Mouse (Mus musculus) intestine, postnatal 0 days (tissue): ENCODE results near the gene Ufsp2. TPM values are rescaled to one million over a fixed set of nuclear protein-coding genes. Genes with fewer than 3 reads are reported as not detected.

Experiments
- ATAC-seq: fragments of 200-750 bp; cut with Nextera tagmentation; 2 replicates; pipeline ENCODE4 v1.8.0; 2017; ENCODE audit warnings: mild to moderate bottlenecking, moderate TSS enrichment, moderate library complexity
- H3K27ac ChIP-seq: fragments of 300-500 bp; sonication (generic); 2 replicates; pipeline ENCODE4 v1.5.1; 2014; ENCODE audit warnings: mild to moderate bottlenecking, low read depth, low read length, moderate library complexity
- H3K27me3 ChIP-seq: fragments of 300-500 bp; sonication (generic); replicated peaks from 2 replicates; pipeline ENCODE4 v1.6.1; 2014; ENCODE audit warnings: low read length, mixed read lengths; ENCODE audit not compliant: control insufficient read depth, insufficient read depth
- H3K36me3 ChIP-seq: fragments of 300-500 bp; sonication (generic); 2 replicates; pipeline ENCODE4 v1.6.1; 2014; ENCODE audit warnings: mild to moderate bottlenecking, moderate library complexity; ENCODE audit not compliant: control insufficient read depth, insufficient read depth
- H3K4me1 ChIP-seq: fragments of 300-500 bp; sonication (generic); replicated peaks from 2 replicates; pipeline ENCODE4 v1.6.1; 2014; ENCODE audit warnings: antibody characterized with exemption, low read length, mixed read lengths; ENCODE audit not compliant: control insufficient read depth, insufficient read depth
- H3K4me2 ChIP-seq: fragments of 300-500 bp; sonication (generic); replicated peaks from 2 replicates; pipeline ENCODE4 v1.6.1; 2014; ENCODE audit warnings: low read depth, mild to moderate bottlenecking, moderate library complexity
- H3K4me3 ChIP-seq: fragments of 300-500 bp; sonication (generic); 2 replicates; pipeline ENCODE4 v1.5.1; 2014; ENCODE audit warnings: low read depth, low read length
- H3K9ac ChIP-seq: fragments of 300-500 bp; sonication (generic); 2 replicates; pipeline ENCODE4 v1.6.1; 2014; ENCODE audit warnings: mild to moderate bottlenecking, low read depth, low read length
- H3K9me3 ChIP-seq: fragments of 300-500 bp; sonication (generic); 2 replicates; pipeline ENCODE4 v1.6.1; 2016; ENCODE audit warnings: mixed run types; ENCODE audit not compliant: control insufficient read depth
- CTCF ChIP-seq: sonication (generic); IDR thresholded peaks from 2 replicates; pipeline ENCODE4 v1.5.1; 2016; ENCODE audit warnings: low read depth, mild to moderate bottlenecking, control low read depth, antibody characterized with exemption, moderate library complexity
- WGBS: fragments of 180-500 bp; shearing (Covaris S2); extraction: QIAGEN DNeasy Blood & Tissue Kit; methylation state at CpG from one replicate; pipeline ENCODE4 v1.1.7; 2014; 5-methylcytosine and 5-hydroxymethylcytosine counted together
- polyA plus RNA-seq: library from polyadenylated mRNA; unstranded; fragments of >200 nt; fragmentation: Nextera tagmentation; extraction: Ambion mirVana; gene quantifications from 2 replicates; pipeline ENCODE4 v1.2.1, GENCODE M21; 2015

The Ufsp2 gene
- polyA plus RNA-seq, 1 experiment from 2014 or later, result 97.2 TPM

GRCm38 (mm10) chr8:45995576-45995975 lies 20.2 kb downstream of the Ufsp2 start:
- no peak for ATAC-seq

GRCm38 (mm10) chr8:45998228-45998627 lies 22.9 kb downstream of the Ufsp2 start:
- WGBS, result 74% methylated on average over 2 of the region's 2 CpGs

More at GRCm38 (mm10) chr8:45995576-45995975, 20.2 kb downstream of the Ufsp2 start:
- no peak overlapping the region for H3K4me3 ChIP-seq
- H3K4me1 ChIP-seq, result no peaks in the 10 kb centered on the region; the same call in 1 of the 2 replicates
- WGBS, result 56% methylated on average over 3 of the region's 3 CpGs
- H3K9ac ChIP-seq, result no peak overlapping the region
- H3K27ac ChIP-seq, result no peak overlapping the region; the same call in 1 of the 2 replicates
- H3K9me3 ChIP-seq, result no peaks in the 10 kb centered on the region
- no peak for TF ChIP-seq CTCF
- H3K36me3 ChIP-seq, result peaks cover 30% of the 10 kb centered on the region
- no peak overlapping the region for H3K4me2 ChIP-seq
- H3K27me3 ChIP-seq, result no peaks in the 10 kb centered on the region

GRCm38 (mm10) chr8:45999138-45999783 lies 23.9 kb downstream of the Ufsp2 start, which contains the start of gene Lrp2bp:
Gene Lrp2bp, plus strand, starts transcription at chr8:45999303.
- Histone ChIP-seq H3K36me3 (peaks cover 10% of the 10 kb centered on the region; the same call in 1 of the 2 replicates), H3K27ac (peak within 1 kb of the TSS; percentile 93), H3K9ac (peak within 1 kb of the TSS; percentile 58), H3K4me1 (no peaks in the 10 kb centered on the region; the same call in 1 of the 2 replicates), H3K4me3 (peak within 1 kb of the TSS; percentile 50), H3K4me2 (peak within 1 kb of the TSS; percentile 78), H3K9me3 (no peaks in the 10 kb centered on the region), H3K27me3 (no peaks in the 10 kb centered on the region)
- TF ChIP-seq CTCF, result peak; percentile 57
- 1% methylated on average over 22 of the region's 22 CpGs for WGBS
- ATAC-seq, result peak; percentile 58

More at GRCm38 (mm10) chr8:45998228-45998627, 22.9 kb downstream of the Ufsp2 start:
- no peak overlapping the region for H3K9ac ChIP-seq
- no peaks in the 10 kb centered on the region; the same call in 1 of the 2 replicates for H3K4me1 ChIP-seq
- H3K27me3 ChIP-seq, result no peaks in the 10 kb centered on the region
- no peak overlapping the region for H3K4me3 ChIP-seq
- no peak for ATAC-seq
- peaks cover 16% of the 10 kb centered on the region for H3K36me3 ChIP-seq
- peak overlapping the region; percentile 78 for H3K4me2 ChIP-seq
- H3K9me3 ChIP-seq, result no peaks in the 10 kb centered on the region
- H3K27ac ChIP-seq, result no peak overlapping the region
- TF ChIP-seq CTCF, result peak; percentile 64

GRCm38 (mm10) chr8:45999784-46000705 lies 24.7 kb downstream of the Ufsp2 start:
- H3K4me3 ChIP-seq, result peak overlapping the region; percentile 50
- TF ChIP-seq CTCF, result peak; percentile 29; the same call in 1 of the 2 replicates
- H3K4me1 ChIP-seq, result no peaks in the 10 kb centered on the region; the same call in 1 of the 2 replicates
- peak overlapping the region; percentile 78 for H3K4me2 ChIP-seq
- H3K36me3 ChIP-seq, result peaks cover 10% of the 10 kb centered on the region; the same call in 1 of the 2 replicates
- peak overlapping the region; percentile 93 for H3K27ac ChIP-seq
- H3K27me3 ChIP-seq, result no peaks in the 10 kb centered on the region
- peak; percentile 98 for ATAC-seq
- 5% methylated on average over 55 of the region's 55 CpGs for WGBS
- peak overlapping the region; percentile 58 for H3K9ac ChIP-seq
- no peaks in the 10 kb centered on the region for H3K9me3 ChIP-seq

GRCm38 (mm10) chr8:46005596-46005995 lies 30.3 kb downstream of the Ufsp2 start, which contains the start of gene Ankrd37:
Gene Ankrd37, minus strand, starts transcription at chr8:46005707.
- H3K9me3 ChIP-seq, result no peaks in the 10 kb centered on the region
- 0 out of 2 replicates have a peak, but pooled peaks have one; percentile 3 for ATAC-seq
- 37% methylated on average over 4 of the region's 4 CpGs for WGBS
- peak within 1 kb of the TSS; percentile 92 for H3K27ac ChIP-seq
- peak within 1 kb of the TSS; percentile 40; the same call in 1 of the 2 replicates for H3K4me2 ChIP-seq
- TF ChIP-seq CTCF, result no peak
- H3K4me1 ChIP-seq, result peaks cover 13% of the 10 kb centered on the region
- H3K36me3 ChIP-seq, result no peaks in the 10 kb centered on the region
- peak within 1 kb of the TSS; percentile 19; the same call in 1 of the 2 replicates for H3K9ac ChIP-seq
- no peaks in the 10 kb centered on the region for H3K27me3 ChIP-seq
- no peak within 1 kb of the TSS for H3K4me3 ChIP-seq
